Mouse (Mus musculus): Measurements from ENCODE around the gene Gls2. TPM values are rescaled to one million over a fixed set of nuclear protein-coding genes. Genes with fewer than 3 reads are reported as not detected.

Gls2 gene
- polyA plus RNA-seq, 1 experiment, result 24.3 TPM

GRCm38 (mm10) chr10:128258953-128259352 lies 64.7 kb downstream of the Gls2 start:
- Histone ChIP-seq H3K36me3 (ENCODE audit: control insufficient read depth, insufficient read depth, low read length, poor library complexity, severe bottlenecking) (no peaks in the 10 kb centered on the region), H3K27ac (ENCODE audit: insufficient read depth, low read length) (no peak overlapping the region), H3K9ac (ENCODE audit: low read depth, poor library complexity, severe bottlenecking) (no peak overlapping the region), H3K9me3 (replicated peaks; ENCODE audit: control insufficient read depth, insufficient read depth, low read length, poor library complexity, severe bottlenecking) (no peaks in the 10 kb centered on the region), H3K27me3 (ENCODE audit: control insufficient read depth, insufficient read depth, low read length, poor library complexity, severe bottlenecking) (no peaks in the 10 kb centered on the region), H3K4me1 (ENCODE audit: control insufficient read depth, insufficient read depth, low read length) (peaks cover 1% of the 10 kb centered on the region), H3K4me3 (ENCODE audit: low read depth, low read length) (no peak overlapping the region)
- TF ChIP-seq EP300 (IDR thresholded peaks at IDR 0.05; ENCODE audit: insufficient read depth, low read depth, low read length) (no peak), POLR2A (IDR thresholded peaks at IDR 0.05; ENCODE audit: insufficient read depth, low read length) (no peak), CTCF (IDR thresholded peaks at IDR 0.05; ENCODE audit: low read depth, low read length) (no peak)

Other genes with a start within 250 kb of the Gls2 start
- gene Hsd17b6, start 186.8 kb upstream of the Gls2 start, polyA plus RNA-seq (2011; ENCODE audit: insufficient read depth, insufficient read length, low read depth, missing spikeins), result not detected in 2 replicates
- 69.7 and 78.2 TPM in 2 replicates for gene Prim1, start 179.3 kb upstream of the Gls2 start, polyA plus RNA-seq (2011; ENCODE audit: insufficient read depth, insufficient read length, low read depth, missing spikeins)
- 1,269 and 1,335 TPM in 2 replicates for gene Naca, start 158.9 kb upstream of the Gls2 start, polyA plus RNA-seq (2011; ENCODE audit: insufficient read depth, insufficient read length, low read depth, missing spikeins)
- 759 and 788 TPM in 2 replicates for gene Ptges3, start 135.5 kb upstream of the Gls2 start, polyA plus RNA-seq (2011; ENCODE audit: insufficient read depth, insufficient read length, low read depth, missing spikeins)
- gene Atp5b, start 111.2 kb upstream of the Gls2 start, polyA plus RNA-seq (2011; ENCODE audit: insufficient read depth, insufficient read length, low read depth, missing spikeins), result 1,323 and 1,329 TPM in 2 replicates
- 166 and 170 TPM in 2 replicates for gene Baz2a, start 102.9 kb upstream of the Gls2 start, polyA plus RNA-seq (2011; ENCODE audit: insufficient read depth, insufficient read length, low read depth, missing spikeins)
- gene Rbms2, start 14.2 kb upstream of the Gls2 start, polyA plus RNA-seq (2011; ENCODE audit: insufficient read depth, insufficient read length, low read depth, missing spikeins), result 133 and 137 TPM in 2 replicates
- 21.8 and 21.9 TPM in 2 replicates for gene Spryd4, start 17.4 kb downstream of the Gls2 start, polyA plus RNA-seq (2011; ENCODE audit: insufficient read depth, insufficient read length, low read depth, missing spikeins)
- gene Mip, start 31.4 kb downstream of the Gls2 start, polyA plus RNA-seq (2011; ENCODE audit: insufficient read depth, insufficient read length, low read depth, missing spikeins), result 0.37 and 0.62 TPM in 2 replicates
- gene Timeless, start 37.6 kb downstream of the Gls2 start, polyA plus RNA-seq (2011; ENCODE audit: insufficient read depth, insufficient read length, low read depth, missing spikeins), result 57.7 and 64.1 TPM in 2 replicates
- gene Apon, start 59.6 kb downstream of the Gls2 start, polyA plus RNA-seq (2011; ENCODE audit: insufficient read depth, insufficient read length, low read depth, missing spikeins), result 0.43 TPM in 1 of 2 replicates, not detected in the other
- gene Apof, start 74.2 kb downstream of the Gls2 start, polyA plus RNA-seq (2011; ENCODE audit: insufficient read depth, insufficient read length, low read depth, missing spikeins), result not detected in 2 replicates
- gene Stat2, start 76.1 kb downstream of the Gls2 start, polyA plus RNA-seq (2011; ENCODE audit: insufficient read depth, insufficient read length, low read depth, missing spikeins), result 29.7 and 35.9 TPM in 2 replicates
- 4.7 and 5.7 TPM in 2 replicates for gene Il23a, start 104.3 kb downstream of the Gls2 start, polyA plus RNA-seq (2011; ENCODE audit: insufficient read depth, insufficient read length, low read depth, missing spikeins)
- 40.5 and 40.8 TPM in 2 replicates for gene Pan2, start 108.9 kb downstream of the Gls2 start, polyA plus RNA-seq (2011; ENCODE audit: insufficient read depth, insufficient read length, low read depth, missing spikeins)
- gene Cnpy2, start 128.0 kb downstream of the Gls2 start, polyA plus RNA-seq (2011; ENCODE audit: insufficient read depth, insufficient read length, low read depth, missing spikeins), result 62.9 and 68.4 TPM in 2 replicates
- 197 and 202 TPM in 2 replicates for gene Cs, start 143.3 kb downstream of the Gls2 start, polyA plus RNA-seq (2011; ENCODE audit: insufficient read depth, insufficient read length, low read depth, missing spikeins)
- 18.7 and 20.2 TPM in 2 replicates for gene Coq10a, start 174.5 kb downstream of the Gls2 start, polyA plus RNA-seq (2011; ENCODE audit: insufficient read depth, insufficient read length, low read depth, missing spikeins)
- gene Ankrd52, start 182.7 kb downstream of the Gls2 start, polyA plus RNA-seq (2011; ENCODE audit: insufficient read depth, insufficient read length, low read depth, missing spikeins), result 28.8 and 29.0 TPM in 2 replicates
- gene Slc39a5, start 206.8 kb downstream of the Gls2 start, polyA plus RNA-seq (2011; ENCODE audit: insufficient read depth, insufficient read length, low read depth, missing spikeins), result 0.31 TPM in 1 of 2 replicates, not detected in the other
- gene Nabp2, start 217.0 kb downstream of the Gls2 start, polyA plus RNA-seq (2011; ENCODE audit: insufficient read depth, insufficient read length, low read depth, missing spikeins), result 79.3 and 82.9 TPM in 2 replicates
- gene Rnf41, start 217.2 kb downstream of the Gls2 start, polyA plus RNA-seq (2011; ENCODE audit: insufficient read depth, insufficient read length, low read depth, missing spikeins), result 33.3 and 37.4 TPM in 2 replicates

Data from ES-Bruce4 (cell line).